Mouse (Mus musculus) embryonic stem cell, embryonic (primary cell): ENCODE results near the gene Vmn2r113.
"Not testable (repeated sequence)": the region's sequence is repeated elsewhere in the genome, so short reads cannot be mapped to it uniquely, and the experiment has no call there.

Experiments used
- CTCF ChIA-PET, 4 experiments: fragments of 300-600 bp in 2 of 4; fragments of 350-600 bp in 2 of 4; sonication (Branson Sonifier 250); formaldehyde crosslinking; loops; one replicate each; lab custom pipeline; 2022; ENCODE audit warnings: inconsistent platforms in 2 of 4; lab: Charles Lee
- POLR2A ChIA-PET, 4 experiments: fragments of 300-600 bp in 2 of 4; fragments of 350-600 bp in 2 of 4; sonication (Branson Sonifier 250); formaldehyde crosslinking; loops; one replicate each; lab custom pipeline; 2022; ENCODE audit warnings: antibody characterized with exemption in 4 of 4, inconsistent platforms in 1 of 4; lab: Charles Lee

The Vmn2r113 gene

GRCm38 (mm10) chr17:22942684-22943083 is at the start of gene Vmn2r113:
Gene Vmn2r113 (plus strand): TSS chr17:22942984.
- CTCF ChIA-PET, result not testable (repeated sequence)

More at GRCm38 (mm10) chr17:22942684-22943083, at the start of gene Vmn2r113:
- POLR2A ChIA-PET, result not testable (repeated sequence)
